8 mouse cellular contexts compared by ENCODE assay signal in genomic region chrX:51066539-51067286, GRCm38 (mm10).
"Had no signal": no experiment of that assay in that cellular context is flagged by ENCODE, and none has a peak within 500 bp of the region (broad histone marks: within the 10 kb centered on the region; RNA-seq: fewer than 3 reads in every experiment).

No protein-coding gene starts in this region.

- DNase-seq: layer of hippocampus, adult 9-11 months had no signal

- H3K4me1 ChIP-seq: kidney, embryonic 15.5 days; limb, embryonic 15.5 days; liver, embryonic 12.5 days; midbrain, embryonic 10.5 days; midbrain, embryonic 15.5 days; neural tube, embryonic 13.5 days; stomach, embryonic 15.5 days had no signal

- H3K4me3 ChIP-seq: kidney, embryonic 15.5 days; limb, embryonic 15.5 days; liver, embryonic 12.5 days; midbrain, embryonic 10.5 days; midbrain, embryonic 15.5 days; neural tube, embryonic 13.5 days; stomach, embryonic 15.5 days had no signal

- H3K9ac ChIP-seq: kidney, embryonic 15.5 days; limb, embryonic 15.5 days; liver, embryonic 12.5 days; midbrain, embryonic 15.5 days; neural tube, embryonic 13.5 days; stomach, embryonic 15.5 days had no signal

- H3K4me2 ChIP-seq: kidney, embryonic 15.5 days; limb, embryonic 15.5 days; liver, embryonic 12.5 days; midbrain, embryonic 15.5 days; neural tube, embryonic 13.5 days; stomach, embryonic 15.5 days had no signal

- ATAC-seq: liver, embryonic 12.5 days; midbrain, embryonic 15.5 days had no signal

- H3K36me3 ChIP-seq: kidney, embryonic 15.5 days; limb, embryonic 15.5 days; liver, embryonic 12.5 days; midbrain, embryonic 10.5 days; midbrain, embryonic 15.5 days; neural tube, embryonic 13.5 days; stomach, embryonic 15.5 days had no signal

- H3K9me3 ChIP-seq: kidney, embryonic 15.5 days; limb, embryonic 15.5 days; liver, embryonic 12.5 days; midbrain, embryonic 10.5 days; midbrain, embryonic 15.5 days; neural tube, embryonic 13.5 days; stomach, embryonic 15.5 days had no signal

- H3K27me3 ChIP-seq: limb, embryonic 15.5 days; liver, embryonic 12.5 days; midbrain, embryonic 15.5 days; neural tube, embryonic 13.5 days; stomach, embryonic 15.5 days had no signal

- H3K27ac ChIP-seq: kidney, embryonic 15.5 days; limb, embryonic 15.5 days; liver, embryonic 12.5 days; midbrain, embryonic 10.5 days; midbrain, embryonic 15.5 days; neural tube, embryonic 13.5 days; stomach, embryonic 15.5 days had no signal
